Mouse (Mus musculus) megakaryocyte, embryonic 14.5 days (primary cell): ENCODE measurements around the gene Tspan4. TPM values are rescaled to one million over a fixed set of nuclear protein-coding genes. Genes with fewer than 3 reads are reported as not detected.
A peak's percentile ranks its signal among the peaks of the same experiment; 100 is the strongest.

Experiments
- H3K27me3 ChIP-seq: replicated peaks from 2 replicates; pipeline ENCODE3; 2012; ENCODE audit warnings: inconsistent platforms
- H3K36me3 ChIP-seq: replicated peaks from 2 replicates; pipeline ENCODE3; 2012; ENCODE audit warnings: low read length, inconsistent platforms, mixed read lengths
- H3K4me1 ChIP-seq: 2 replicates; pipeline ENCODE4 v1.6.1; 2012; ENCODE audit warnings: inconsistent platforms
- H3K4me3 ChIP-seq: replicated peaks from 2 replicates; pipeline ENCODE3; 2012; ENCODE audit warnings: moderate library complexity, mild to moderate bottlenecking, inconsistent platforms
- H3K9me3 ChIP-seq: 2 replicates; pipeline ENCODE4 v1.6.1; 2012; ENCODE audit warnings: inconsistent platforms
- FLI1 ChIP-seq: IDR thresholded peaks from 2 replicates; pipeline ENCODE4 v1.6.1; 2012; ENCODE audit warnings: low read length, inconsistent platforms, mixed read lengths
- GATA1 ChIP-seq: IDR thresholded peaks from 3 replicates; pipeline ENCODE4 v1.6.1; 2012; ENCODE audit warnings: mixed read lengths, low read length, inconsistent platforms, borderline replicate concordance
- polyA plus RNA-seq: library from polyadenylated mRNA; stranded (reverse); fragments of >175 nt; gene quantifications from 2 replicates; pipeline ENCODE4 v1.2.3, GENCODE M21; 2012; ENCODE audit warnings: low replicate concordance; ENCODE audit not compliant: insufficient read depth

The Tspan4 gene
- polyA plus RNA-seq, 1 experiment = 54.8 TPM

- Histone ChIP-seq H3K9me3 (no peaks in the 10 kb centered on the region), H3K27me3 (no peaks in the 10 kb centered on the region), H3K4me1 (peaks cover 84% of the 10 kb centered on the region), H3K4me3 (peak overlapping the region; percentile 97), H3K36me3 (peaks cover 44% of the 10 kb centered on the region)
- no peak for TF ChIP-seq GATA1
- TF ChIP-seq FLI1 = no peak
Measured at GRCm38 (mm10) chr7:141474160-141474559, 880 bp upstream of the Tspan4 start.

DNA sequence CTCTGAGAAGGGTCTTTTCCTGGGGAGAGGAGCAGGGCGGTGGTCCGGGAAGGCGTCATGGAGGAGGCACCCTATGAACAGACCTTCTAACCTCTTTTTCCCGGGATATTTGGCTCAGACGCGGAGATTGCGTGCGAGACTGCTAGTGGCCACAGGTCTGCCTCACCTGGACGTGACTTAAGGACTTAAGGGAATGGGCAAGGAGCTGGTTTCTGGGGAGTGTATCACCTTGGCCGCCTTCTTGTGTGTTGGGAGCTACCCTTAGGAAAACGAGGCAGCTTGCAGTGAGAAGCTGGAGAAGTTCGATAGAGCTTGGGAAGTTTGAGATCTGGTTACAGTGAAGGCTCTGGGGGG, 742 bp downstream of the Tspan4 start:
- peak overlapping the region; percentile 97 for H3K4me3 ChIP-seq
- H3K36me3 ChIP-seq = peaks cover 36% of the 10 kb centered on the region
- TF ChIP-seq FLI1 (no peak), GATA1 (no peak)
- H3K27me3 ChIP-seq = no peaks in the 10 kb centered on the region
- H3K9me3 ChIP-seq = no peaks in the 10 kb centered on the region
- H3K4me1 ChIP-seq = peaks cover 83% of the 10 kb centered on the region

DNA sequence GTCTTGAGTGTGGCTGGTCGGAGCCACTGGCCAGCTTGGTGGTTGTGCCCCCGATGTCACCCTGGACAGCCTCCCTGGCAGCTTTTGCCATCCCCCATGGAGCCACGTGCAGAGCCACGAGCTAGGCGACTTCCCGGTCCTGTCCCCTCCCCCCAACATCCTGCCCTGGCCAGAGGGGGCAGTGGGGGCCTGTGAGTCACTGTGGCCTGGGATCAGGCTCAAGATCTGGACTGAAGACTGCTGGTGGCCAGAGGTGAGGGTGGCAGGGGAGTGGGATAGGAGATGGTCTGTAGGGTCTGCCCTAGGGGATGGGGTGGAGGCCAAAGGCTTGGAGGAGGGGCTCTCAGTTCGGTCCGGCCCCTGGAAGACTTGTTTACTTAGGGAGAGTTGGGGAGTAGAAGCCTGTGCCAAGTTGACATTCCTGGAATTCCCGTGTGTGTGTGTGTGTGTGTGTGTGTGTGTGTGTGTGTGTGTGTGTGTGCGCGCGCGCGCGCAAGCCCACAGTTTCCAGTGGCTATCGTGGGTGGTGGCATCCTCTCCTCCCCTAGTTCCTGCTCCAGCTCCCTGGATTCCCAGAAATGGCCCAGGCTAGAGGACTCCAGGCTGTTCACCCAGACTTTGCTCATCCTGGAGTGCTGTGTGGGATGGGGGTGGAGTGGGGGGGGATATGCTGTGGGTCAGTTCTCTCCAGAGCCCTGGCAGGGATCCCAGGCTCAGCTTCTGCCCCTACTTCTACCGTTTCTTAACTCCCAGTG, 1.4 kb downstream of the Tspan4 start:
- peak overlapping the region; percentile 97 for H3K4me3 ChIP-seq
- H3K36me3 ChIP-seq = peaks cover 35% of the 10 kb centered on the region
- H3K27me3 ChIP-seq = no peaks in the 10 kb centered on the region
- no peaks in the 10 kb centered on the region for H3K9me3 ChIP-seq
- peaks cover 83% of the 10 kb centered on the region for H3K4me1 ChIP-seq
- TF ChIP-seq GATA1 (no peak), FLI1 (no peak)

GRCm38 (mm10) chr7:141476981-141477370, 1.9 kb downstream of the Tspan4 start:
- TF ChIP-seq GATA1 (no peak), FLI1 (no peak)
- Histone ChIP-seq H3K4me3 (peak overlapping the region; percentile 97), H3K36me3 (peaks cover 36% of the 10 kb centered on the region), H3K4me1 (peaks cover 85% of the 10 kb centered on the region), H3K27me3 (no peaks in the 10 kb centered on the region), H3K9me3 (no peaks in the 10 kb centered on the region)

GRCm38 (mm10) chr7:141477578-141478269, 2.7 kb downstream of the Tspan4 start:
- TF ChIP-seq FLI1 = no peak
- no peak for TF ChIP-seq GATA1
- H3K4me1 ChIP-seq = peaks cover 85% of the 10 kb centered on the region
- peaks cover 36% of the 10 kb centered on the region for H3K36me3 ChIP-seq
- no peaks in the 10 kb centered on the region for H3K9me3 ChIP-seq
- H3K27me3 ChIP-seq = no peaks in the 10 kb centered on the region
- H3K4me3 ChIP-seq = peak overlapping the region; percentile 97

- H3K4me1 ChIP-seq = peaks cover 85% of the 10 kb centered on the region
- no peaks in the 10 kb centered on the region for H3K9me3 ChIP-seq
- H3K4me3 ChIP-seq = peak overlapping the region; percentile 97
- TF ChIP-seq GATA1 = no peak
- no peaks in the 10 kb centered on the region for H3K27me3 ChIP-seq
- peaks cover 38% of the 10 kb centered on the region for H3K36me3 ChIP-seq
Measured at GRCm38 (mm10) chr7:141478270-141478748, 3.3 kb downstream of the Tspan4 start.

DNA sequence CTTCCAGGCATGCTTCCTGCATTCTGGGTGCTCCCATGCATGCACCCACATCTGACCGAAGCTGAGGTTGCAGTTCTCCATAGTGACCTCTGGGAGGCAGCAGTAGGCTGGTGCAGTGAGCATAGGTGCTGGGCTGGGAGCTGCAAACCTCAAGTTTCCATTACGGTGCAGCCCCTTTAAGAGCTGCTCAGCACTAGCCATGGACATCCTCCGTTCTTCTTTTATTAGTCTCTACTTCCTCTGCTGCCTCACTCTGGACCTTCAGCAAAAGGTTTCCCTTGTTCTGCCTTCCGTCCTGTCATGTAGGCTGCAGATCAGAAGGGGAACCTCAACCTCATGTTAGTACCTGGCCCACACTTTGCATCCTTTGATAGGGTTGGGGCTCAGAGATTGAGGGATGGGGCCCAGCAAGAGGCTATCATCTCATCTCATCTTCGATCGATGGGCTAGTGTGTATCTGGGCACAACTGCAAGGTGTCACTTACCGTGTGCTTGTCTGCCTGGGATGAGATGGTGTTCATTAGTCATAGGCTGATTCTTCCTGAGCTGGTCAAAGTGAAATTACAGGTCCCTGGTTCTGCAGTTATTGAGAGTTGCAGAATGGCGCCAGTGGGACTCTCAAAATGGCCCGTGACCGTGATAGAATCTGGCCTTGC, 5.9 kb downstream of the Tspan4 start:
- Histone ChIP-seq H3K36me3 (peaks cover 61% of the 10 kb centered on the region), H3K27me3 (no peaks in the 10 kb centered on the region), H3K4me3 (peak overlapping the region; percentile 81), H3K4me1 (peaks cover 94% of the 10 kb centered on the region), H3K9me3 (no peaks in the 10 kb centered on the region)
- TF ChIP-seq GATA1 (no peak), FLI1 (no peak)

DNA sequence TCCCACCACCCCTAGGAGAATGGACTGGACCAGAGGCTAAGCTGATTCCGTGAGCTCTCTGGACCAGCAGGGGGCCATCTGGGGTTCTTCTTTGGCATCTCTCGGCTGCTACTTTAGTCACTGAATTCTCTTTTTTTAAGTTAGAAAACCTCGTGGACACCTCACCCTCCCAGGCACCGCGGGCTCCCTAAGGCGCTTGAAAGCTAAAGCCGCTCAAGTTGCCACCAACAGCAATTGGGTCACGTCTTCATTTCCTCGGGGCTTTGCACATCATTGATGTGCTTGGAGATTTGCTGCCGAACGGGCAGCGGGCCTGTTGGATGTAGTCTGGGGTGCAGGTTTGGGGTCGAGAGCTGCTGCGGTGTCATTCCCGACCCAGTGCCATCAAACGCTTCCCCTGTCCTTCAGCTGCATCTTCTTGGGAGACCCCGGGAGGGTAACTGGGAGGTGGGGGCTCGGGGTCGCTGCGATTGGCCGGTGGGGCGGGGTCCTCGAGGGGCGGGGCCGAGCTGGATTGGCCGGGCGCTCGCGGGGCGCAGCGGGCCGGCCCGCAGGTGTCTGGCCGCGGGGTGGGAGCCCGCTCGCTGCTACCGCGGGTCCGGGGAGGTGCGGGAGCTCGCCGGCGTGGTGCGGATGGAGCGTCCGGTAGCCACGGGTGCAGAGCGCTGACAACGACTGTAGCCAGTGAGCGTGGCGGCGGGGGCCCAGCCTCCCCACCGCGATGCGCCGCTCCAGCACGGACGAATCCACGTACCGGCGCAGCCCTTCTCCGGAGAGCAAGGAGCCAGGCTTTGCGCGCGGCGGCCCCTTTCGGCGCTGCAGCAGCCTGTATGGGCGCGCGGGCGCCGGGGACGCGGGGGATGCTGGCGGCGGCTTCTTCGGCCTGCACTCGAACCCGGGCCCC, 6.7 kb downstream of the Tspan4 start:
- no peak for TF ChIP-seq GATA1
- TF ChIP-seq FLI1 = no peak
- H3K4me3 ChIP-seq = peak overlapping the region; percentile 81

GRCm38 (mm10) chr7:141482531-141483024, 7.5 kb downstream of the Tspan4 start:
- H3K36me3 ChIP-seq = peaks cover 77% of the 10 kb centered on the region
- no peak overlapping the region for H3K4me3 ChIP-seq
- H3K9me3 ChIP-seq = no peaks in the 10 kb centered on the region
- TF ChIP-seq GATA1 (no peak), FLI1 (no peak)
- H3K27me3 ChIP-seq = no peaks in the 10 kb centered on the region
- peaks cover 93% of the 10 kb centered on the region for H3K4me1 ChIP-seq

More for the DNA sequence above, 6.7 kb downstream of the Tspan4 start:
- H3K4me1 ChIP-seq = peaks cover 93% of the 10 kb centered on the region
- H3K27me3 ChIP-seq = no peaks in the 10 kb centered on the region
- peaks cover 69% of the 10 kb centered on the region for H3K36me3 ChIP-seq
- H3K9me3 ChIP-seq = no peaks in the 10 kb centered on the region
